Mouse (Mus musculus) erythroblast, adult 5-6 weeks (primary cell): ENCODE measurements at regions not wholly inside any gene's neighbourhood (a gene's known extent, or its start where the extent isn't known, plus 50 kb on each side); places are given as distances from the start of the nearest gene placed in this dataset.

Experiments
- ATAC-seq: replicated peaks from 2 replicates; pipeline ENCODE4 v1.8.0; 2016; ENCODE audit warnings: moderate number of reproducible peaks, mild to moderate bottlenecking, moderate TSS enrichment, inconsistent platforms; ENCODE audit not compliant: poor library complexity, low FRiP score, severe bottlenecking

GRCm38 (mm10) chr1:154067856-154068255 lies 133.1 kb upstream of the Zfp648 start:
- no peak for ATAC-seq

- ATAC-seq = no peak
Observed at GRCm38 (mm10) chr1:154074270-154074669, 126.7 kb upstream of the Zfp648 start.

DNA sequence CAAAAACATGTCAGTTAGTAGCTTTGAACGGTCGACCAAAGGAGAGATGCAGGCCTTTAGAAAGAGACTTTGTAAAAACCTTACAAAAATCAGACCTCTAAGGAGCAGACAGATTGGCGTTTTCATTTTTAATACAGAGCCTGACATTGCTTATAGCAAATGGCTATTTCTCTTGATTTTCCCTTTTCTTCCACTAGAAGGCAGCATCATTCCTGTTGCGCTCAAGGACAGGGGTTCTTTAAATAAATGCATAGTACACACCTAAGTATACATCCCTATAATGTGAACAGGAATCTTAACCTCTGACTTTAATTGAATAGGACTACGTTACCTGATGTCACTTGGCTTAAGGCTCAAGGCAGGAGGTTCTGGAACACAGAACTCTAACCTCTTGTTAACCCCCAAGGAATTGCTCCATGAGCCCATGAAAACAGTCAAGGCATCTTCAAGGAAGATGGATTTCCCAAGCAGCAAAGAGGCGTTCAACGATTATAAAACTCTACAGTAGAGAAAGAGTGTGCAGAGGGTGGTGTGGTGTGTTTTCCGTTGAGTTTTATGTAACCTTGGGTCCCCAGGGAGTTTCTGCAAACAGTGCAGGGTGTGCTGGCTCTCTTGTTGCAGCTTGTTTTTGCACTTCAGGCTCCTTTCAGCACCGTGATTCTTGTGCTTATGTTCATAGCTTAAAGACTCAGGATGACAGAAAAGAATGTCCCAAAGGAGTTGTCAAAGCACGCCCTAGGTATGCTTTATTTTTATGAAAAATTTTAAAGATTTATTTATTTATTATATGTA lies 124.1 kb upstream of the Zfp648 start:
- ATAC-seq = 0 out of 2 replicates have a peak, but pooled peaks have one; percentile 54

DNA sequence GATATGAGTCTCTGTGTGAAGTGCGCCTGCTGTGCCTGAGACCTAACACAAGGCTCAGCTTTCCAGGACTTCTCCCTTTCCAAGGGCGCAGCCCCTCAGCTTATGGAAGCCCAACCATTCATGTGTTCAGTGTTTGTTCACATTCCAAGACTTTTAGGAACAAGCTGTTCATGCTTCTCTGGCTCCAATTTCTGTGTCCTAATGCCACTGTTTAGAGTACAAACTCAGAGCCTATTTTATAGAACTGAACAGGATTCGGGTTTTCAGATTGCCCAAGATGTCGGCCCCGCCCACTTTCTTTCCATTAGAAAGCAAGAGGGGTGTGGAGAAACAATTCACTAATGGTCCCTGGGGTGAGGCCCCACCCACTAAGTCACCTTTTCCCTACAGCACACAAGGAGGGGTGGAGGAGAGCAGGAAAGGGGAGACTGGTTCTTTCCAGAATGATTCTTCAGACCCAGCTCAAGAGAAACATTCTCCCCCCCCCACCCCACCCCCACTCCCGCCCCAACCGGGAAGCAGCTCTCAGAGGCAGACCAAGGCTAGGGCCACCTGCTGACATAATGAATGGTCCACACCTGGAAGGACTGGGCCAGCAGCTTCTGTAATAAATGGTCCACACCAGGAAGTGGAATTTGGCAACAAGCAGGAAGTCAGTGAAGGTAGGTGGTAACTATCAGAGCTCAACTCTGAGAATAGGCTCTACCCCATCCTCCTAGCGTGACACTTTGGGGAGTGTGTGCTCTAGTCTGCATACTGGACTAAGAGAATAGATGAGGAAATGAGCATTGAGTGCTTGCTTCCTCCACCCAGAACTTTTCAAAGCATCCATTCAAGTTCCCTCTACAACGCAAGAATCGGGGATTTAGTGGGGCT lies 120.2 kb upstream of the Zfp648 start:
- ATAC-seq = no peak

GRCm38 (mm10) chr1:154086145-154086544 lies 114.8 kb upstream of the Zfp648 start:
- ATAC-seq = no peak

DNA sequence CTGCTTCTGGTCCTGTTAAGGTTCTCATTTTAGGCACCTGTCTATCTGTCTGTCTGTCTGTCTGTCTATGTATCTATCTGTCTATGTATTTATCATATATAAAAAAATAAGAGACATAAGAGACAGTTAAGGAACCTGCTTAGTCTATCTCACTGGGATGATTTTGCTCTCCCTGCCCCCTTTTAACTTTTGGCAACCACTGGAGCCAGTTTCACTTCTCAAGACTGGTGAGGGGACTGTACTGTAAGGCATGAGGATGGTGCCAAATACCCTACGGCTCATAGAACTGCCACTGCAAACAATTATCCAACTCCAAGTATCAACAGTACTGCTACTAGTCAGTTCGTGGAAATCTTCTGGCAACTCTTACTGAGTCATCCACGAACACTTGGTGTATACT lies 111.2 kb upstream of the Zfp648 start:
- ATAC-seq = no peak

GRCm38 (mm10) chr1:154090521-154091490 lies 110.2 kb upstream of the Zfp648 start:
- no peak for ATAC-seq

GRCm38 (mm10) chr1:154093549-154093948 lies 107.4 kb upstream of the Zfp648 start:
- ATAC-seq = no peak

GRCm38 (mm10) chr1:154094357-154094756 lies 106.6 kb upstream of the Zfp648 start:
- no peak for ATAC-seq

GRCm38 (mm10) chr1:154096113-154096512 lies 104.9 kb upstream of the Zfp648 start:
- ATAC-seq = no peak

GRCm38 (mm10) chr1:154096911-154097310 lies 104.1 kb upstream of the Zfp648 start:
- no peak for ATAC-seq

- no peak for ATAC-seq
Observed at GRCm38 (mm10) chr1:154097656-154098055, 103.3 kb upstream of the Zfp648 start.

- ATAC-seq = no peak
Observed at GRCm38 (mm10) chr1:154100556-154100955, 100.4 kb upstream of the Zfp648 start.

DNA sequence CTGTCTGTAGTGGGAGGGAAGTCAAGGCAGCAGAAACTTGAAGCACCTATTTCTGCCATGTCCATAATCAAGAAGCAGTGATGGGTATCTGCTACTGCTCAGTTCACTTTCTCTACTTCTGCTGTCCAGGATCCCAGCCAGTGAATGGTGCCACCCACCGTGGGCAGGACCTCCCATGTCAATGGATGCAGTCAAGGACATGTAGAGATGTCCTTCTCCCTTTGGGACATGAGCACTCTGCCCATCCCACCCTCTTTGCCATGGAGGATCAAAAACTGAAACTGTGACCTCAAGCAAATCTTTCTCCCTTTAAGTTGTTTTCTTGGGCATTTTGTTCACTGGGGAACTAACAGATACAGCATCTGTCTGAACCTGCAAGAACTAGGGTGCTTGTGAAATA lies 99.6 kb upstream of the Zfp648 start:
- ATAC-seq = no peak

DNA sequence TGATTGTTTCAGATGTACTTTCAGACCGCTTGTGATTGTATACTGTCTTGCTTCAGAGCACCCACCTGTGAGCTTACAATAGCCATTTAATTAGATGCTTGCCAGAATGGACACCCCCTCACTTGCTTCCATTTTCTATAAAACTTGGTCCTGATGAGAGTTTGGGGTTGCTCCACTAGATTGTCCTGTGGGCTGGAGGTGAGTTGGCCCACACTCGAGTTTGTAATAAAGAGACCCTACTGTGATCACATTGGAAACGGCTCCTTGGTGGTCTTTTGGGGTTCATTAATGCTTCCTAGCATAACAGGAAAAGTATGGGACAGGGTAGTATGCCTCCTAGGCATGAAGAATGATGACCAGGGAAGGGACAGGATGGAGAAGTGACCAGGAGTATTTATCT lies 98.8 kb upstream of the Zfp648 start:
- no peak for ATAC-seq

- ATAC-seq = 0 out of 2 replicates have a peak, but pooled peaks have one; percentile 44
Observed at GRCm38 (mm10) chr1:154102871-154103596, 98.0 kb upstream of the Zfp648 start.

DNA sequence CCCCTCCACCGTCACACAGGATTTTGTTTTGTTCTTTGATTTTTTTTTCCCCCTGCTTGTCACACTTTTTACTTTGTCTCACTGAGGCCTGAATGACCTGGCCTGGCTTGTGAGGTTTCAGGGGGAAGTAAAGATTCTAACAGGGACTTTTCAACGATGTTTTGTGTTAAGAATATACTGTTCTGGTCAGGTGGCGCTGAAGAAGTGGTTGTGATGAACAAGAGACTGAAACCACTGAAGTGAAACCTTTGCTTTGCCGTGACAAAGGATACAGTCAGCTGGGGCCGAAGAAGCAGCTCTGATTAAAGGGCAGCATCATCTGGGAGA lies 97.4 kb upstream of the Zfp648 start:
- ATAC-seq = no peak

DNA sequence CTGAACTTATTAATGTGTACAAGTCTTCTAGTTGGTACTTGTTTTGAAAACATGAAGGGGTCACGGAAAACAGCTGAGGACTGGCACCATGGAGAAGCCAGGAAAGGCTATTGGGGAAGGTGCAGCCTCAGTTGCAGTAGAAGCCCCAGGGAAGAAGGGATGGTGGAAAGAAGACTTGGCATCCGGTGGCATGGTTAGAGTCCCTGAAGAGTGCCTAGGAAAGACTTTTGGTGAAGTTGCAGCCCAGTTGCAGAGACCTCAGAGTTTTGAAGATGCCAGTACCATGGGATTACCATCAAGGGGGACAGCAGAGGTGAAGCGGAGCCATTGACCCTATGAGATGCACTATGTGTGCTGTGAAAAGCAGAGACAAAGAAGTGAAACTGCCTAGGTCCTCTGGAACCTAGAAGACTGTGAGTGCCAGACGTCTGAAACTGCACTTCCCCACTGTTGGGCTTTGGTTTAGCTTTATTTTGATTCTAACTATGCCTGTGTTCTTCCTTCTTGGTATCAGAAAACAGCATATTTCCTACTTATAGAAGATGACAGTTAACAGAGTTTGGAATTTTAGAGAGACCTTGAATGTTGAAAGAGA lies 96.9 kb upstream of the Zfp648 start:
- no peak for ATAC-seq

GRCm38 (mm10) chr1:154104779-154105178 lies 96.2 kb upstream of the Zfp648 start:
- ATAC-seq = no peak
